Mouse (Mus musculus) midbrain, postnatal 0 days (tissue): ENCODE data around the gene Trim16. TPM values are rescaled to one million over a fixed set of nuclear protein-coding genes. Genes with fewer than 3 reads are reported as not detected.

Source experiments
- ATAC-seq: fragments of 200-750 bp; cut with Nextera tagmentation; 2 replicates; pipeline ENCODE4 v1.8.0; 2017; ENCODE audit warnings: moderate number of reproducible peaks, mild to moderate bottlenecking, moderate TSS enrichment, moderate library complexity; ENCODE audit not compliant: low FRiP score
- DNase-seq: peaks from one replicate; pipeline ENCODE4 v3.0.0-alpha.2; 2015; ENCODE audit warnings: low spot score
- H3K27ac ChIP-seq: fragments of 300-500 bp; sonication (generic); 2 replicates; pipeline ENCODE4 v1.5.1; 2014; ENCODE audit warnings: low read depth, mild to moderate bottlenecking, low read length, mixed read lengths
- H3K27me3 ChIP-seq: fragments of 300-500 bp; sonication (generic); 2 replicates; pipeline ENCODE4 v1.6.1; 2014; ENCODE audit warnings: low read length, control low read depth, mixed read lengths; ENCODE audit not compliant: insufficient read depth
- H3K36me3 ChIP-seq: fragments of 300-500 bp; sonication (generic); 2 replicates; pipeline ENCODE4 v1.6.1; 2014; ENCODE audit warnings: low read length, control low read depth, mixed read lengths; ENCODE audit not compliant: insufficient read depth
- H3K4me1 ChIP-seq: fragments of 300-500 bp; sonication (generic); 2 replicates; pipeline ENCODE4 v1.6.1; 2014; ENCODE audit warnings: mild to moderate bottlenecking, control low read depth, antibody characterized with exemption, low read length, mixed read lengths; ENCODE audit not compliant: insufficient read depth
- H3K4me2 ChIP-seq: fragments of 300-500 bp; sonication (generic); 2 replicates; pipeline ENCODE4 v1.6.1; 2014; ENCODE audit warnings: low read depth, mild to moderate bottlenecking, low read length, mixed read lengths; ENCODE audit not compliant: poor library complexity, severe bottlenecking
- H3K4me3 ChIP-seq: fragments of 300-500 bp; sonication (generic); 2 replicates; pipeline ENCODE4 v1.5.1; 2014; ENCODE audit warnings: low read depth, mild to moderate bottlenecking, low read length, moderate library complexity
- H3K9ac ChIP-seq: fragments of 300-500 bp; sonication (generic); replicated peaks from 2 replicates; pipeline ENCODE4 v1.6.1; 2014; ENCODE audit warnings: mild to moderate bottlenecking, low read length, moderate library complexity, mixed read lengths; ENCODE audit not compliant: poor library complexity, severe bottlenecking
- H3K9me3 ChIP-seq: fragments of 300-500 bp; sonication (generic); 2 replicates; pipeline ENCODE4 v1.6.1; 2016; ENCODE audit warnings: low read length, control low read depth
- CTCF ChIP-seq: IDR thresholded peaks from 2 replicates; pipeline ENCODE4 v1.5.1; 2016; ENCODE audit warnings: antibody characterized with exemption, mild to moderate bottlenecking
- WGBS: fragments of 180-500 bp; shearing (Covaris S2); extraction: QIAGEN DNeasy Blood & Tissue Kit; methylation state at CpG from one replicate; pipeline ENCODE4 v1.1.7; 2014; 5-methylcytosine and 5-hydroxymethylcytosine counted together
- polyA plus RNA-seq: library from polyadenylated mRNA; unstranded; fragments of >200 nt; fragmentation: Nextera tagmentation; extraction: Ambion mirVana; gene quantifications from 2 replicates; pipeline ENCODE4 v1.2.1, GENCODE M21; 2015
- total RNA-seq: library from RNA; depleted of rRNA; stranded (reverse); fragments of >200 nt; gene quantifications from 2 replicates; pipeline ENCODE4 v1.2.3, GENCODE M21; 2014

Gene Trim16
- total and polyA plus RNA-seq, 2 experiments from 2014 or later: 5.8 to 7.1 TPM

GRCm38 (mm10) chr11:62853334-62853733 is 33.3 kb downstream of the Trim16 start:
- Histone ChIP-seq H3K9ac (no peak overlapping the region), H3K4me1 (no peaks in the 10 kb centered on the region), H3K9me3 (no peaks in the 10 kb centered on the region), H3K27ac (no peak overlapping the region), H3K4me3 (no peak overlapping the region), H3K27me3 (no peaks in the 10 kb centered on the region), H3K36me3 (no peaks in the 10 kb centered on the region), H3K4me2 (no peak overlapping the region)
- ATAC-seq: no peak
- no peak for DNase-seq
- no peak for TF ChIP-seq CTCF
- 94% methylated on average over 6 of the region's 6 CpGs for WGBS

GRCm38 (mm10) chr11:62865562-62865961 is 45.5 kb downstream of the Trim16 start:
- H3K4me2 ChIP-seq: no peak overlapping the region
- ATAC-seq (no peak), DNase-seq (no peak)
- 82% methylated on average over 4 of the region's 4 CpGs for WGBS
- no peak overlapping the region for H3K27ac ChIP-seq
- no peak for TF ChIP-seq CTCF
- no peaks in the 10 kb centered on the region for H3K27me3 ChIP-seq
- H3K36me3 ChIP-seq: no peaks in the 10 kb centered on the region
- no peak overlapping the region for H3K4me3 ChIP-seq
- H3K4me1 ChIP-seq: no peaks in the 10 kb centered on the region
- no peak overlapping the region for H3K9ac ChIP-seq
- no peaks in the 10 kb centered on the region for H3K9me3 ChIP-seq

- no peaks in the 10 kb centered on the region for H3K27me3 ChIP-seq
- H3K9ac ChIP-seq: no peak overlapping the region
- TF ChIP-seq CTCF: no peak
- no peak overlapping the region for H3K27ac ChIP-seq
- H3K4me1 ChIP-seq: no peaks in the 10 kb centered on the region
- DNase-seq: no peak
- no peak for ATAC-seq
- H3K9me3 ChIP-seq: no peaks in the 10 kb centered on the region
- H3K36me3 ChIP-seq: no peaks in the 10 kb centered on the region
- 84% methylated on average over 7 of the region's 7 CpGs for WGBS
- no peak overlapping the region for H3K4me2 ChIP-seq
- H3K4me3 ChIP-seq: no peak overlapping the region
Measured at GRCm38 (mm10) chr11:62866685-62867084, 46.7 kb downstream of the Trim16 start.

DNA sequence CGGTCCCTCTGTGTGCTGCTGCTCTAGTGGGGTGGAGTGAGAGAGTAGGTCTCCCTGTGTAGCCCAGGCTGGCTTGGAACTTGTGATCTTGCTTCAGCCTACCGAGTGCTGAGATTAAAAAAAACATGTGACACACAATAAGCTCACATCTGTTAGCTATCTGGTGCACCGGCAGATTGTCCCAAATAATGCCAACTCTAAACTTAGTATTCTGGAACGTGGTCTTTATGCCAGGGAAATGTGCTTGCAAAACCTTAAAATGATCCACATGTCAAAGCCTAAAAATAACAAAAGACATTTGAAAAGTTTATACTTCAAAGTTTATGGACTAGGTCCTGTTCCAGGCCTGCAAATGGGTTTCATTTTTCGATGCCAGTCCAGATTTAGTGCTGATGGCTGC is 49.2 kb downstream of the Trim16 start:
- Histone ChIP-seq H3K36me3 (no peaks in the 10 kb centered on the region), H3K4me1 (no peaks in the 10 kb centered on the region), H3K27ac (no peak overlapping the region), H3K4me2 (no peak overlapping the region), H3K4me3 (no peak overlapping the region), H3K27me3 (no peaks in the 10 kb centered on the region), H3K9ac (no peak overlapping the region), H3K9me3 (no peaks in the 10 kb centered on the region)
- ATAC-seq (no peak), DNase-seq (no peak)
- WGBS: 75% methylated on average over 5 of the region's 5 CpGs
- TF ChIP-seq CTCF: no peak

DNA sequence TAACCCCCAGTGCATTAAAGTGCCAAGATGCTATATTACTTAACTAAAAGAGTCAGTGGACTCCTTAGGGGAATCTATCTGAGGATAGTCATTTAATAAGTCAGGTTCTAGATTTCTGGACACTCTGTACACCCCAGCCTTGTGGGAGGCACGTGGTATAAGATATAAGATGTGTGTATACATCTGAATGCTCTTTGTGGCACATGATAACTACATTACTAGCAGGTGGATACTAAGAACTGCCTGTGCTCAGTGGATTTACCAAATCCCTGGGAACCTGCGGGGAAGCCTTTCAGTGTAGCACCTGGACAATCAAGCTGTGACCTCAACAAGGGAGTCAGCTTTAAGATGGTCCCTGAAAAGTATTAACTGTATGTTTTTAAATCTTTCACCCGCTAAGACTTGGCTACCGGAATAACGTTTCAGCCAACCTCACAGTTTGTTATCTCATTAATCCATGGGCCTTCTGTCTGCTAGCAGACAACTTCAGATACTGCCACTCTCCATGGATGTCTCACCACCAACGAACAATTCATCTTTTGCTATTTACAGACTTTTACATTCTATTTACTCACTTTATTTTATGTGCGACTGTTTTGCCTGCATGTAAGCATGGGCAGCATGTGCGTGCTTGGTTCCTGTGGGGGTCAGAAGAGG is 49.8 kb downstream of the Trim16 start:
- Histone ChIP-seq H3K4me2 (no peak overlapping the region), H3K27me3 (no peaks in the 10 kb centered on the region), H3K4me3 (no peak overlapping the region), H3K9ac (no peak overlapping the region), H3K4me1 (no peaks in the 10 kb centered on the region), H3K27ac (no peak overlapping the region), H3K9me3 (no peaks in the 10 kb centered on the region), H3K36me3 (no peaks in the 10 kb centered on the region)
- TF ChIP-seq CTCF: no peak
- no peak for ATAC-seq
- WGBS: 85% methylated on average over 8 of the region's 8 CpGs
- DNase-seq: no peak

DNA sequence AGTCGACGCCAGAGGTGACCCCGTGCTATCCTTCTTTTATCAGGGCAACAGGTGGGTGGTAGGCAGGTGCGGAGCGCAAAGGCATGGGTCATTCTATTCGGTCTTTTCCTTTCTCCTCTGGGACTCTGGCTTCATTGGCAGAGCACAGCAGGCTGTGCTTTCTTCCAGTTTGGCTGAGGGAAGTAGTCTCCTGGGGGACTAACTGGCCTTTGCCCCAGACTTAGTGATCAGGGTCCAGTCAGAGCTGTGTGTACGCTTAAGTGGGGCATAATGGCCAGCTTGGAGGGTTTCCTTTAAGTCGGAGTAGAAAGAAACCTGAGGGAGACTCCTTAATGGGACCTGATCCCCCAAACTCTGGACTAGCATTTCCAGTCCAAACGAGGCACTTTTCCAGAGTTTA is 53.4 kb downstream of the Trim16 start:
- Histone ChIP-seq H3K27ac (no peak overlapping the region), H3K4me3 (no peak overlapping the region), H3K9me3 (no peaks in the 10 kb centered on the region), H3K4me1 (no peaks in the 10 kb centered on the region), H3K27me3 (no peaks in the 10 kb centered on the region), H3K36me3 (no peaks in the 10 kb centered on the region), H3K4me2 (no peak overlapping the region), H3K9ac (no peak overlapping the region)
- DNase-seq (no peak), ATAC-seq (no peak)
- no peak for TF ChIP-seq CTCF
- 71% methylated on average over 9 of the region's 9 CpGs for WGBS
